Mouse (Mus musculus): ENCODE results near the gene Acadl. TPM values are rescaled to one million over a fixed set of nuclear protein-coding genes. Genes with fewer than 3 reads are reported as not detected.

The Acadl gene
- polyA plus RNA-seq (2021; fragmentation: Nextera tagmentation), result 41.1 and 46.8 TPM in 2 replicates
- long read RNA-seq, experiment 1, transcript Acadl-201 (11 exons, 1,916 nt), result major isoform, 228 of 251 reads
- long read RNA-seq, experiment 1, partial matches to known transcripts, result 6 of 251 reads
- long read RNA-seq, experiment 1, other reads (novel, unspliced or antisense), result 17 of 251 reads
- long read RNA-seq, experiment 2, transcript Acadl-201 (11 exons, 1,916 nt), result major isoform, 64 of 85 reads
- long read RNA-seq, experiment 2, partial matches to known transcripts, result 14 of 85 reads
- long read RNA-seq, experiment 2, other reads (novel, unspliced or antisense), result 7 of 85 reads

GRCm38 (mm10) chr1:66862712-66863511 lies at the start of gene Acadl:
TSS of gene Acadl (minus strand) at chr1:66863277.

GRCm38 (mm10) chr1:66817453-66817839 lies 45.6 kb downstream of the Acadl start, which contains the start of gene Kansl1l:
TSS of gene Kansl1l (minus strand) at chr1:66817562.

Other genes starting within 250 kb of the Acadl start
- 24.4 and 25.0 TPM in 2 replicates for gene Rpe, start 162.4 kb downstream of the Acadl start, polyA plus RNA-seq (2021; fragmentation: Nextera tagmentation)
- 0.87 and 1.7 TPM in 2 replicates for gene Kansl1l, start 45.7 kb downstream of the Acadl start, polyA plus RNA-seq (2021; fragmentation: Nextera tagmentation)
- 0.68 and 0.83 TPM in 2 replicates for gene Myl1, start 82.1 kb upstream of the Acadl start, polyA plus RNA-seq (2021; fragmentation: Nextera tagmentation)
- gene Lancl1, start 175.6 kb upstream of the Acadl start, polyA plus RNA-seq (2021; fragmentation: Nextera tagmentation), result 226 and 267 TPM in 2 replicates